Mouse (Mus musculus) thymus, adult 18-20 months (tissue): Measurements from ENCODE around the gene Gm42906.

Source experiments
- DNase-seq, 2 experiments: peaks; one replicate each; pipeline ENCODE4 v3.0.0; 2022; ENCODE audit warnings: mixed read lengths in 2 of 2

Gm42906 gene

GRCm38 (mm10) chr5:151393821-151394662 lies 33.9 kb downstream of the Gm42906 start:
- no peak for DNase-seq

DNA sequence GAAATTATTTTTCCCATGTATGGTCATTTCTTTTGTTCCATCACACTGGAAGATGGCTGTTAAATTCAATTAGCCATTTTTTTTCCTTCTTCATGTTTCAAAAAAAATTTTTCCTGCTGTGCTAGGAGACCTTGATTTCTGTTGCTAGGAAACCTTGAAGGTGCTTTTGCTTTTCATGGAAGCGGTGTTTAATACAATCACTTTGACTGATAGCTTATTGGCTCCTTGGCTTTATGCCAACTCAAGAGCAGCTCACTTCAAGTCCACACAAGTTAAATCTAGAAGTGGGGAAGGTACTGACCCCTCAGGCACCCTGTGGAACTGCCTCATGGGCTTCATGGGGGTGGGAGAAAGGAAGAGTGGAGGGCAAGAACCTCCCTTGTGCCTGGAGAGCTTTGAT lies 38.1 kb downstream of the Gm42906 start:
- no peak for DNase-seq

DNA sequence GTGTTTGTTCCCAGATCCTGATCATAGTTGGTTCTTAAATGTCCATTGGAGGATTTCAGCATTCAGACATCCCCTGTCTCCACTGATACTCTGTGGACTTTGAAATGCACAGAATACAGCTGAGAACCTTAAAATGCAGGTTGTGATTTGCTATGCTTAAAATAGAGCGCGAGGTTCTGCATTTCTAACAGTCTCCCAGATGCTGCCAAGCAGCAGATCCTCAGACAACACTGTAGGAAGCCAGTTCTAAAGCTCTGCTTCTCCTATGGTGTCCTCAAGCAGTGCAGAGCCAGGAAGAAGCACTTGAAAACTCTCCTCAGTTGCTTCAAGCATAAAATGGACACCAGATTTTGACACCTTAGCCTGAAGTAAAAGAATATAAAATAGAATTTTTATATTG lies 48.1 kb downstream of the Gm42906 start:
- no peak for DNase-seq

DNA sequence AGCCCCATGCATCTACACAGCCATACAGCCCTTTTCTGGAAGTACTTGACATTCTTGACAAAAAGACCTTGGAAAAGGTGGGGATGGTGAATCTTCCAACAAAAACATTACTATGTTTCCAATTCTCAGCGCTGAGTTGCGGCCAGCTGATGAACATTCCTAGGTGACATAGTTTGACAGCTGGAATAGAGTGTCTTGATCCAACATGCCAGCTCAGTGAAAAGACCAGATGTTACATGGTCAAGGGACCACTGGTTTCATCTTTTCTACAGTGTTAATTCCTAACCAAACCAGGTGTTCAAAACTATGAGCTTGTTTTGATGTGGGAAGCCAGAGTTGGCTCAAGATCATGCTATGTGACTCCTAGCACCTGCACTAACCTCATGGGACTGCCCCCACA lies 48.8 kb downstream of the Gm42906 start:
- no peak for DNase-seq

DNA sequence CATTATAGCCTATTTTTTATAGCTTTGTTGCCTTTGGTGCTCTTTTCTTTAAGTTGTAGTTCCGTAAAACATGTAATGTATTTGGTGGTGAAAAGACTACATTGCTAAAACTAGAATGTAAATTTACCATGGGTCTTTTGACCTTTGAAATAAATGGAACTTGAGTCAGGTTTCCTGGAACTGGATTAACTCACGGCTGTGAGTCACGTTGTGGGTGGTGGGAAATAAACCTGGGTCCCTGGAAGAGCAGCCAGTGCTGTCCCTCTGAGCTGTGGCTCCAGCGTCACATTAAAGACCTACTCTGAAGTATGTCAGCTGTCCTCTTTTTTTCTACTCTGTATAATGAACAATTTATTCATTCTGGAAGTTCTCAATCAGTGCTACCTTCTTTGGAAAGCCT lies 51.0 kb downstream of the Gm42906 start:
- DNase-seq, result no peak

GRCm38 (mm10) chr5:151374825-151375224 lies 53.1 kb downstream of the Gm42906 start:
- DNase-seq, result no peak

GRCm38 (mm10) chr5:151371130-151371529 lies 56.8 kb downstream of the Gm42906 start:
- DNase-seq, result no peak

DNA sequence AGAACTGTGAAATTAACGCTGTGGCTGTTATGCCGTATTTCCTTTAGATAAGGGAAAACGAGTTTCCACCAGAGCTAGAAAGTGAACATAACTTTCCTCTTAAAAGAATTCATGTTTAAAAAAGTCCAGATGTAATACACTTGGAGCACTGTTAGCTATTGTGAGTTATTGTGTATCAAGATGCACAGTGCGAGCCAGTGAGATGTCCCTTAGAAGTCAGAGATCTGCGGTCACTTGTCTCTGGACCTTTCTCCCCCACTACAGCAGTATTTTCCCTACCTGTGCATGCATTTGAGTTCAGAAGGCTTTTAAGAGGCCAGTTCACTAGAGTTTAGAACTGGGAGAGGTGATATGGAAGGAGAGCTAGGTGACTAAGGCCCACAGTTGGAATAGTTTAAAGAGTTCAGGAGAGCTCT lies 58.6 kb downstream of the Gm42906 start:
- no peak for DNase-seq

- DNase-seq, result peak; percentile 99
Measured at GRCm38 (mm10) chr5:151368395-151369190, 59.4 kb downstream of the Gm42906 start.

- DNase-seq, result no peak
Measured at GRCm38 (mm10) chr5:151367881-151368394, 60.0 kb downstream of the Gm42906 start.

DNA sequence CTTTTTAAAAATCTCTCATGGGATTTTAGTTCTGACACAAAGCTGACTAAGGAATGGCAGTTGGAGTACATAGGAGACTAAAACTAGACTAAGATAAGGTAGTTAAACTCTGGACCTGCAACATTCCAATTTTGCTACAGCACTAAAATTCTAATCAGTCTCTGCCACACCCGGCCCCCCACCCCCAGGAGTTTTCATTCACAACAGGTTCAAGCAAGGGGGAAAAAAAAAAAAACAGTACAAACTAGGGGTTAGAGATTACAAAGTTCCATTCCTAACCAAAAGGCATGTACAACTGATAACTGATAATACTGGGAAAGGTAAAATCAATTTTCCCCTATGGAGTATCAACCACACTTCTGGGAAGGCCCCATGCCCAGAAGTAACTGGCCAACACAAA lies 60.6 kb downstream of the Gm42906 start:
- no peak for DNase-seq

DNA sequence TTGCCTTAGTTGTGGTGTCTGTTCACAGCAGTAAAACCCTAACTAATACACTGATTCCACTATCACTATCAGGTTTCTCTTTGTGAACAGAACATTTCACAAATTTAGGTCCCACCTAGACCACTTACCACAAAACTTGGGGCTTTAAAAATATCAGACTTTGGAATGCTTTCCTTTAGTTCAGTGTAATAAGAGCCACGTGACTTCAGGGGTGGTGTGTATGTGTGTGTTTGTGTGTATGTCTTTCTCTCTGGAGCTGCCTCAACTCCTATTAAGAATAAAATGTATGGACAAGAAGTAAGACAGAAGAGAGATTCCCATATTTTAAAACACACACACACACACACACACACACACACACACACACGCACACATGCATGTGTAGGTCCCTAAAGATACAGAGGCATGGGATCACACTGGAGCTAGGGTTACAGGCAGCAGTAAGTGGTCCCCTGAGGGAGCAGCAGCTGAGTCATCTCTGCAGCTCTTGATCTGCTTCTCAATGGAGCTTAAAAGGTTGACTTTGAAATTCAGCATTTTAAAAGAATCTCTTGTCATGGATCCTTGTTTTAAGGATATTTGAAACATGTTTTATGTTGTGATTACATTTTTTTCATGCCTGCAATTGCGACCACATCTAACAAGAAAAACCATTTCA lies 64.5 kb downstream of the Gm42906 start:
- DNase-seq, result no peak

DNA sequence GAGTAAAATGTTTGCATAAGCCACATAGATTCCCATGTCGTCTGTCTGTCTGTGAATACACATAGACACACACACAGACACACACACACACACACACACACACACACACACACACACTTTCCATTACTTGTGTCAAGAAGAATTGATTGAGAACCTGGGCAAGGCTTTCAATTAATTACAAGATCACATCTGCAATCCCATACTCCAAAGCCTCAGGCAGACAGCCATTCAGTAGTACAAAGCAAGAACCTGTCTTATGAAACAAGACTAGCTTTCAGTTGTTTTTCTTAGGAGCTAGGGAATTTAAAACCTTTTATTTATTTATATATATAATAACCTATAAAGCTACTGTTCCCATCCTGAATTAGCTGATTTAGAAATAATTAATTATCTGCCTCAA lies 78.3 kb downstream of the Gm42906 start:
- DNase-seq, result no peak

GRCm38 (mm10) chr5:151348418-151348817 lies 79.5 kb downstream of the Gm42906 start:
- DNase-seq, result no peak

DNA sequence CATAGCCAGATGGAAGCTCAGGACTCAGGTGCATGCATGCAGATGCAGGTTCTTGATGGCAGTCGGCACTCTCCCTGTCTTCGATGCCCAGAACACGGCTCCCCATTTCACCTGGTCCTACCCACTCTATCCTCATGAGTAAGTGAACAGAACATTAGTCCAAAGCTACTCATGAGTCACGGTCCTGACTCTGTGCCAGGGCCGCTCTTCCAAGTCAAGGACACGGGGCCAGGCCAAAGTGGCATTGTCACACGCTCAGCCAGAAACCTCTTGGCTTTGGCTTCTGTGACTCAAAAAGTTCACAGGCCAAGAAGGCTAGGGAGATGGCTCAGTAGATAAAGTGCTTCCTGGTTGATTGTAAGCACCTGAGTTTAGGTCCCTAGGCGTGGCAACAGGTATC lies 81.3 kb downstream of the Gm42906 start:
- no peak for DNase-seq

GRCm38 (mm10) chr5:151344737-151345136 lies 83.2 kb downstream of the Gm42906 start:
- DNase-seq, result no peak

GRCm38 (mm10) chr5:151333686-151334085 lies 94.3 kb downstream of the Gm42906 start:
- DNase-seq, result no peak

GRCm38 (mm10) chr5:151333191-151333594 lies 94.8 kb downstream of the Gm42906 start:
- DNase-seq, result no peak

- no peak for DNase-seq
Measured at GRCm38 (mm10) chr5:151315804-151316597, 112.0 kb downstream of the Gm42906 start.

DNA sequence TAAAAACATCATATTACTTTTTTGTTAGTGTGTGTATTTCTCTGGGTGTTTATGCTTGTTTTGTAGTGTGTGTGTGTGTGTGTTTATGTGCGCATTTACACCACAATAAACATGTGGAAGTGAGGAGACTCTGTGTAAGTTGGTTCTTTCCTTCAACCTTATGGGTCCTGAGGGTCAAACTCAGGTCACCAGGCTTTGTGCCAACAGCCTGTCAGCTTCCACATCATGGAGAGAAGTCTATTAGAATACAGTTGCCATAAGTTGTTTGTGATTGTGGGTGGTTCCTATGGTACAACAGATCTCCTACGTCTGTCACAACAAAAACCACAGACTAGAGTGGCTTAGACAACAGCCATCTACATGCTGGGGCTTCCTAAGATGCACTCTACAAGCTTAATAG lies 127.7 kb downstream of the Gm42906 start:
- DNase-seq, result no peak

GRCm38 (mm10) chr5:151299576-151299975 lies 128.4 kb downstream of the Gm42906 start:
- no peak for DNase-seq

- DNase-seq, result no peak
Measured at GRCm38 (mm10) chr5:151298371-151298770, 129.6 kb downstream of the Gm42906 start.
